ENCODE assay signal across 5 mouse cellular contexts in the genomic region with DNA sequence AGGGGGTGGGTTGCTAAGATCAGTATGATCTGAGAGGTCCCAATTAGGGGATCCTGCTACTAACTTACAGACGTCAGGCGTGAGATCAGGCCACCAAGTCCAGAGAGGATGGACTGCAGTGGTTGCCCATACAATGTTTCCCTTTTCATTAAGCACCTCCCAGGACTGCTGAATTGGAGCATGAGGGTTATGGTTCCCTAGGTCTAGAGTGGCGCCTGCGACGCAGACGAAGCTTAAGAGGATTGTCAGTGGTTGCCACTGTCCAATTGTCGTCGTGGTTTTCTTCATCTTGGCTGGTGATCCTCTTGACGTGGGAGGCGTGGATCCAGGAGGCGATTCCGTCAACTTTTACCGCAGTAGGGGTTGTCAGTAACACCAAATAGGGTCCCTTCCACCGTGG.
DNase-seq lines count a peak whose midpoint lies in the region; TF ChIP-seq lines count a peak whose summit lies in the region.
"Not testable (repeated sequence)": the region's sequence is repeated elsewhere in the genome, so short reads cannot be mapped to it uniquely, and the experiment has no call there.

No protein-coding gene starts in this region.

- not testable (repeated sequence) for H3K79me2 ChIP-seq in heart, adult 2 months (replicated peaks; ENCODE audit: control insufficient read depth, insufficient read depth, low read length)

- not testable (repeated sequence) for H3K36me3 ChIP-seq in heart, adult 2 months (ENCODE audit: control insufficient read depth, insufficient read depth, low read length)

- TF ChIP-seq CTCF in heart, adult 2 months (IDR thresholded peaks at IDR 0.05), result not testable (repeated sequence)

- 80% methylated on average over 13 of the region's 14 CpGs for WGBS in heart, adult 2 months

- not testable (repeated sequence) for TF ChIP-seq EP300 in heart, adult 2 months (IDR thresholded peaks at IDR 0.05; ENCODE audit: insufficient read depth, low read depth, low read length)

- not testable (repeated sequence) for H3K27me3 ChIP-seq in heart, adult 2 months (ENCODE audit: control insufficient read depth, insufficient read depth, low read length)

- not testable (repeated sequence) for TF ChIP-seq POLR2A in heart, adult 2 months (IDR thresholded peaks at IDR 0.05; ENCODE audit: insufficient read depth, low read depth, low read length)

- H3K4me3 ChIP-seq in heart, adult 2 months, result not testable (repeated sequence)

- peak; percentile 5 for DNase-seq in gastrocnemius, postnatal 25 days
- peak; percentile 5 to 27 for DNase-seq in heart, adult 2 months
- peak; percentile 10 for DNase-seq in kidney, adult 9 months
- peak; percentile 7 for DNase-seq in ovary, adult 18-20 months (ENCODE audit: low spot score)
- peak; percentile 1 for DNase-seq in thymus, postnatal 25 days

- intact Hi-C loops in heart, adult 2 months (cut with DNase I), result not testable (repeated sequence)

- not testable (repeated sequence) for H3K27ac ChIP-seq in heart, adult 2 months

- H3K4me1 ChIP-seq in heart, adult 2 months (ENCODE audit: control insufficient read depth, insufficient read depth, low read length), result not testable (repeated sequence)

- not testable (repeated sequence) for H3K9ac ChIP-seq in heart, adult 2 months (ENCODE audit: low read depth, low read length)
